Mouse (Mus musculus) hindbrain, embryonic 11.5 days (tissue): ENCODE measurements around the gene Kcnt1. TPM values are rescaled to one million over a fixed set of nuclear protein-coding genes. Genes with fewer than 3 reads are reported as not detected.
A peak's percentile ranks its signal among the peaks of the same experiment; 100 is the strongest.
"Not testable (repeated sequence)": the region's sequence is repeated elsewhere in the genome, so short reads cannot be mapped to it uniquely, and the experiment has no call there.

Source experiments
- ATAC-seq: fragments of 200-750 bp; cut with Nextera tagmentation; 2 replicates; pipeline ENCODE4 v1.8.0; 2017; ENCODE audit warnings: mild to moderate bottlenecking, moderate TSS enrichment, moderate library complexity; ENCODE audit not compliant: low FRiP score
- DNase-seq: peaks from one replicate; pipeline ENCODE4 v3.0.0-alpha.2; 2015; ENCODE audit warnings: low spot score
- H3K27ac ChIP-seq: fragments of 300-500 bp; sonication (generic); 2 replicates; pipeline ENCODE4 v1.5.1; 2014; ENCODE audit warnings: mild to moderate bottlenecking, low read depth, low read length
- H3K27me3 ChIP-seq: fragments of 300-500 bp; sonication (generic); 2 replicates; pipeline ENCODE4 v1.6.1; 2014; ENCODE audit warnings: mild to moderate bottlenecking, low read length, moderate library complexity, mixed read lengths; ENCODE audit not compliant: control insufficient read depth, insufficient read depth
- H3K36me3 ChIP-seq: fragments of 300-500 bp; sonication (generic); 2 replicates; pipeline ENCODE4 v1.6.1; 2014; ENCODE audit warnings: mild to moderate bottlenecking, low read length, moderate library complexity, mixed read lengths; ENCODE audit not compliant: control insufficient read depth, insufficient read depth
- H3K4me1 ChIP-seq: fragments of 300-500 bp; sonication (generic); replicated peaks from 2 replicates; pipeline ENCODE4 v1.6.1; 2014; ENCODE audit warnings: low read length, mixed read lengths; ENCODE audit not compliant: control insufficient read depth, insufficient read depth
- H3K4me2 ChIP-seq: fragments of 300-500 bp; sonication (generic); replicated peaks from 2 replicates; pipeline ENCODE4 v1.6.1; 2014; ENCODE audit warnings: mild to moderate bottlenecking, low read depth, low read length
- H3K4me3 ChIP-seq: fragments of 300-500 bp; sonication (generic); 2 replicates; pipeline ENCODE4 v1.5.1; 2014; ENCODE audit warnings: low read depth, low read length
- H3K9ac ChIP-seq: fragments of 300-500 bp; sonication (generic); 2 replicates; pipeline ENCODE4 v1.6.1; 2014; ENCODE audit warnings: low read depth, low read length
- H3K9me3 ChIP-seq: fragments of 300-500 bp; sonication (generic); 2 replicates; pipeline ENCODE4 v1.6.1; 2016; ENCODE audit warnings: low read length; ENCODE audit not compliant: control insufficient read depth
- WGBS: fragments of 180-500 bp; shearing (Covaris S2); extraction: QIAGEN DNeasy Blood & Tissue Kit; methylation state at CpG from one replicate; pipeline ENCODE4 v1.1.7; 2014; 5-methylcytosine and 5-hydroxymethylcytosine counted together
- polyA plus RNA-seq: library from polyadenylated mRNA; unstranded; fragments of >200 nt; fragmentation: Nextera tagmentation; extraction: Ambion mirVana; gene quantifications from 2 replicates; pipeline ENCODE4 v1.2.1, GENCODE M21; 2014

The Kcnt1 gene
- polyA plus RNA-seq, result 0.64 and 0.86 TPM in 2 replicates

DNA sequence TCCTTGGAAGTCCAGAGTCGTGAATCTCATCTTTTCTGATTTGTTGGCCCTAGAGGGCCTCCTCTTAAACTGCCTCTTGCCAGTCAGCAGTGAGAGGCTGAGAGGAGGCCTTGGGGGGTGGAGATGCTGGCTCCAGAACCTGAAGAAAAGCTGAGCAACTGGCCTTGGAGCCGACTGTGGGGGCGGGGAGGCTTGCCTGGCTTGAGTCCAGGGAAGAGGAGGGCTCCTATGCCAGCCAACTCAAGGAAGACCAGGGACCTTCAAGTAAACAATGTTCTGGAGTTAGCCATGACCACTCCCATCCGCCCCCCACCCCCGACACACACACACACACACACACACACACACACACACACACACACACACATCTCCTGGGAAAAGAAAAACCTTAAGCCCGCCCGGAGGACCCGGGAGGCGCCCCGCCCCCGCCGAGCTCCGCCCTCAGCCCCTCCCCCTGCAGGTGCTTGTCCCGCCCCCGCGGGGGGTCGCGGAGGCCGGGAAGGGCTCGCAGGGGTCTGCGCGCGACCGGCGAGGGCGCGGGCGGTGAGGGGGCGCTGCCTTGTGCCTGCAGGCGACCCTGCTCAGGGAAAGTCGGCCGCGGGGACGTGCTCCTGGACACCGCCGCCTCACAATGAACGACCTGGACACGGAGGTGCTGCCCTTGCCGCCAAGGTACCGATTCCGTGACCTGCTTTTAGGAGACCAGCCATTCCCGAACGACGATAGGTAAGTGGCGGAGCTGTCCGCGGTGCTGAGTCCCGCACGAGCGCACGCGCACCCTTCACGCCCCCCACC lies at the start of gene Kcnt1:
Gene Kcnt1, plus strand, starts transcription at position 398 of the 795 bp plus-strand sequence.
- no peak within 1 kb of the TSS for H3K9ac ChIP-seq
- H3K27me3 ChIP-seq, result peaks cover 15% of the 10 kb centered on the region; the same call in 1 of the 2 replicates
- H3K4me2 ChIP-seq, result peak within 1 kb of the TSS; percentile 98
- H3K27ac ChIP-seq, result no peak within 1 kb of the TSS
- H3K9me3 ChIP-seq, result no peaks in the 10 kb centered on the region
- WGBS, result under 1% methylated on average over 30 of the region's 53 CpGs
- H3K36me3 ChIP-seq, result no peaks in the 10 kb centered on the region
- ATAC-seq, result 0 out of 2 replicates have a peak, but pooled peaks have one; percentile 35
- DNase-seq, result peak; percentile 55
- H3K4me1 ChIP-seq, result no peaks in the 10 kb centered on the region
- peak within 1 kb of the TSS; percentile 48 for H3K4me3 ChIP-seq

DNA sequence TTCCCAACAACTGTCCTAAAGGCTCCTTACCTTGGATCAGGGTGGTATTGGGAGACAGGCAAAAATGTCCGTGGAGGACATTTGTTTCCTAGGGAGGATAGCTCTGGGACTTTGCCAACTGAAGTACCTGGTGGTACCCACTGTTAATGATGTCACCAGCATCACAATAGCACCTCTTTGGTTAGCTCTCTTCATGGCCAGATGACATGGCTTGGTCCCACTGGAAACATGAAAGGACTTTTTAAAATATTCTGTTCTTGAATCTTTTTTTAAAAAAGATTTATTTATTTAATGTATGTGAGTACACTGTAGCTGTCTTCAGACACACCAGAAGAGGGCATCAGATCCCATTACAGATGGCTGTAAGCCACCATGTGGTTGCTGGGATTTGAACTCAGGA lies 47.8 kb upstream of the Kcnt1 start, which contains the start of gene Glt6d1:
Gene Glt6d1, minus strand, starts transcription at position 101 of the 400 bp plus-strand sequence.
- H3K4me2 ChIP-seq, H3K9ac ChIP-seq, H3K27ac ChIP-seq, H3K4me1 ChIP-seq, H3K9me3 ChIP-seq, H3K36me3 ChIP-seq, DNase-seq, H3K27me3 ChIP-seq, H3K4me3 ChIP-seq, ATAC-seq: not testable (repeated sequence)
- 82% methylated on average over 1 of the region's 1 CpGs for WGBS

DNA sequence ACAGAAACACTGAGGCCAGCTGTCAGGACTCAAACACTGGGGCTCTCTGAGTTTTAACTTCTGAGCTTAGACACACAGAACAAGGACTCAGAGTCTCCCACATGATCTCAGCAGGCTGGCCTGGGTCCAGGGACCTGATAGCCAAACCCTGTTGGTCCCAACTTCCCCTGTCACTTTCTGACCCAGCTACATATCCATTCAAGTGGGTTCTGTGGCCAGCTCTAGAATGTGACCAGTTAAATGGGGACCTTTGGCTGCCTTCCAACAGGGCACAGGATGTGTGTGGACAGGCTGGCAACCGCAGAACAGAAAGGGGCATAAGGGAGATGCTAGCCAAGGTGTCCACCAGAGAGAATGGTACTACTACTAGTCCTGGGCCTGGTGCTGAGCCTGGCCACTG lies 40.7 kb upstream of the Kcnt1 start, which contains the start of gene Lcn9:
Gene Lcn9, plus strand, starts transcription at position 348 of the 400 bp plus-strand sequence.
- no peak within 1 kb of the TSS for H3K4me3 ChIP-seq
- H3K27ac ChIP-seq, result no peak within 1 kb of the TSS
- WGBS, result 100% methylated on average over 1 of the region's 1 CpGs
- no peaks in the 10 kb centered on the region for H3K36me3 ChIP-seq
- no peak within 1 kb of the TSS for H3K9ac ChIP-seq
- no peak within 1 kb of the TSS for H3K4me2 ChIP-seq
- H3K4me1 ChIP-seq, result no peaks in the 10 kb centered on the region
- DNase-seq (no peak), ATAC-seq (no peak)
- no peaks in the 10 kb centered on the region for H3K27me3 ChIP-seq
- H3K9me3 ChIP-seq, result no peaks in the 10 kb centered on the region

DNA sequence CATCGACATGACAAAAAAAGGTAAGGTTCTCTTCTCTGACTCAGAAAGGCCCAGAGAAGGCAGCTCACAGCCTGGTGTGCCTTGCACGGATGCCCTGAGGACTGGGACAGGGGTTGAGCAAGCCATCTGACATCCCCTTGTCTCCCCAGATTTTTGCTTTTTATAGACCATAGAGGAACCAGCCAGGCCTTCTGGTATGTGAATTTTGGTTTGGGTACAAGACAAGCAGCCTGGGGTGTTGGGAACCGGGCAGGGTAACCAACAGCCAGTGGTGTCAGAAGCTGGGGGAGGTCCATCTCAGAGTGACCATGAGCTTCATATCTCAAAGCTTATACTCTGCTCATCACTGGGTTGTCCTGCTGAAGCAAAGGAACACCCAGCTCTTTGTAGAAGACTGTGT lies 38.8 kb upstream of the Kcnt1 start:
- Histone ChIP-seq H3K4me3 (no peak overlapping the region), H3K4me1 (no peaks in the 10 kb centered on the region), H3K27me3 (no peaks in the 10 kb centered on the region), H3K36me3 (no peaks in the 10 kb centered on the region), H3K4me2 (no peak overlapping the region), H3K27ac (no peak overlapping the region), H3K9me3 (no peaks in the 10 kb centered on the region), H3K9ac (no peak overlapping the region)
- WGBS, result 89% methylated on average over 3 of the region's 3 CpGs
- ATAC-seq (no peak), DNase-seq (no peak)

DNA sequence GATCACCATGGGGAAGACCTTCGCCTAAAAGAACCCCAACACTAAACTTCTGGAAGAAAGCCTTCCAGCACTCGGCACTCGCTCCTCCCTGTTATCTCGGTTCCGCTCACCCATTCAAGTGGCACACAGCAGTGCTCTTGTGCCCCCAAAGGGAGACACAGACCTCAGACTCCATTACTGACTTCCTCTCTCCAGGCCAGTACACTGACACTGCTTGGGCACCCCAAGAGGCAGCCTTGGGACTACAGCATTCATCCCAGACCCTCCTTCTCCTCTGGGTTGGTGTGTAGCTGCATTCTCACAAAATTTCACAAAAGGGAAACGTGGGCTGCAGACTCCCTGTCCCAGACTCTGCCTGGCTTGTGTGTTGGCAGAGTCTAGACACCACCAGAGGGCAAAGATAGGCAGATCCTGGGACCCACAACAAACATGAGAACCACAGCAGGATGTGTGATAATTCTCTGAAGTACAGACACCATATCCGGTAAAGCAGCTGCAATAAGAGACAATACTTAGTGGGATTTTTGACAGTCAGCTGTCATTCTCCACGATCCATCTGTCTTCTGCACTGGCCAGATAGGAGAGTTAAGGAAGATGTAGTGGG lies 35.1 kb upstream of the Kcnt1 start:
- WGBS, result 79% methylated on average over 8 of the region's 8 CpGs
- Histone ChIP-seq H3K4me1 (no peaks in the 10 kb centered on the region), H3K27me3 (no peaks in the 10 kb centered on the region), H3K9ac (no peak overlapping the region), H3K9me3 (no peaks in the 10 kb centered on the region), H3K4me2 (no peak overlapping the region), H3K36me3 (no peaks in the 10 kb centered on the region), H3K27ac (no peak overlapping the region), H3K4me3 (no peak overlapping the region)
- ATAC-seq, result no peak
- no peak for DNase-seq

DNA sequence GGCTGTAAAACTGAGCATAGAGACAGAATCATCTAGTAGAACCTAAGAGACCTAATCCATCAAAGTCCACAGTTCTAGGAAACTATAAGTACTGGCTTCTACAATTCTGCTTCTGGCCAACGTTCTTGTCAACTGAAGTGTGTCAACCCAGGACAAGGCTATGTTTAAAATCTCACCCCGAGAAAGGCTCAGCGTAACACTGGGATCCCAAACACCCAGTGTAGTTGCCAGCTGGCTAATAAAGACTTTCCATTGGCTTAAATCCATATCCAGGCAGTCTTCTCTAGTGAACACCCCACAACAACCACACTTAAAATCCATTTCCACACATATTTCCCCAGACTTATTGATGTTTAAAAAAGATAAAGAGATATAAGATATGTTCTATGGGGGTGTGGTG lies 32.7 kb upstream of the Kcnt1 start:
- Histone ChIP-seq H3K27me3 (no peaks in the 10 kb centered on the region), H3K4me2 (no peak overlapping the region), H3K9me3 (no peaks in the 10 kb centered on the region), H3K4me1 (no peaks in the 10 kb centered on the region), H3K27ac (no peak overlapping the region), H3K36me3 (no peaks in the 10 kb centered on the region), H3K9ac (no peak overlapping the region), H3K4me3 (no peak overlapping the region)
- no peak for ATAC-seq
- 87% methylated on average over 3 of the region's 3 CpGs for WGBS
- DNase-seq, result no peak

DNA sequence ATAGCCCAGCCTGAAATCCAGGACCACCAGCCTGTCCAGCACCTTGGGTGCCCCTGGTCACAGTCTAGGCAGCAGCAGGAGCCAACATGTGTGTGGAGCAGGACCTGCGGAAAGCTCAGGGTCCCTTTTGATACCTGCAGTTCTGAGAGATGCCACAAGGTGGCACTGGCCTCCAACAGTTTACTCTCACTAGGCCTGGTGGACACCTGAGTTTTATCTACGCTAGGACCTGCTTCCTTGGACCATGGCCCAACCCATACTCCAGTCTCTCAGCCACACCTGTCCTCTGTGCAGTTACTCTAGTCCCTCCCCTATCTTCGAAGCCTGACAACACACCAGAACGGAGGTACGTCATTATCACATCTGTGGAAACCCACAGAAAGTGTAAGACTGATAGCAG lies 27.2 kb upstream of the Kcnt1 start:
- Histone ChIP-seq H3K27ac (no peak overlapping the region), H3K4me3 (no peak overlapping the region), H3K9ac (no peak overlapping the region), H3K9me3 (no peaks in the 10 kb centered on the region), H3K4me1 (no peaks in the 10 kb centered on the region), H3K27me3 (no peaks in the 10 kb centered on the region), H3K4me2 (no peak overlapping the region), H3K36me3 (no peaks in the 10 kb centered on the region)
- 54% methylated on average over 5 of the region's 5 CpGs for WGBS
- ATAC-seq (no peak; the same call in 1 of the 2 replicates), DNase-seq (peak; percentile 86)

DNA sequence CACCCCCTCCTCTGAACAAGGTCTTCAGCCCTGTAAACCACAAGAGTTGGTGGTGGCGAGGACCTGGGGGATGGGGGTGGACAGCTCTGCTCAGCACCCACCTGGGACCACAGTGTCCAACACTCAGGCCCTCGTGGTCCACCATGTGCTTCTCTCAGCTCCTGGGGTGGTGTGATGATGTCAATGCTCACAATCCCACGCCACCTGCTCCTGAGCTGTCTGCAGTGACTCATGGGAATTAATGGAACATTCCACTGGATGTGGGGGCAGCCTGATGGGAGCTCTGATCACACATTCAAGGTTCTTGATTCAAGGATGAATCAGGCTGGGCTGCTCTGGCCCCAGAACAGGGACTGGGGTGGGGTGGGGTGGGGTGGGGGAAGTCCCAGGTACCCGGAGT lies 21.4 kb upstream of the Kcnt1 start:
- Histone ChIP-seq H3K4me2 (no peak overlapping the region), H3K27ac (no peak overlapping the region), H3K36me3 (no peaks in the 10 kb centered on the region), H3K9me3 (no peaks in the 10 kb centered on the region), H3K27me3 (no peaks in the 10 kb centered on the region), H3K9ac (no peak overlapping the region), H3K4me1 (no peaks in the 10 kb centered on the region), H3K4me3 (no peak overlapping the region)
- 70% methylated on average over 4 of the region's 4 CpGs for WGBS
- ATAC-seq (no peak), DNase-seq (no peak)

DNA sequence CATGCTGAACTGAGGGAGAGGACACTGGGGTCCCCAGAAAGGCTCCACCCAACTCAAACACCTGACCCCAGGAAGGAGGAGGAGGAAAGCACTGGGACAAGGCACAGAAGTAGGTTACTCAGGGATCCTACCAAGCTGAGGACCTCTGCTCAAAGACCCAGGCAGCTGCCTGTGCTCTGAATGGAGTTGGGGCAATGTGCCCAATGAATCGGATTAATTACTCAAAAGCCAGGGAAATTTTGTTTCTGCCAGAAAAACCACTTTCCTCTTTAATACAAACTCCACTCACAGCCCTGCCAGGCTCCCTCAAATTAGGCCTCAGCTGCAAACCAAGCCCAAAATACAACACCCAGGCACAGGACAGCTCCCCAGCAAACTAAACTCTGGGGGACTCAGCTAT lies 20.8 kb upstream of the Kcnt1 start:
- H3K36me3 ChIP-seq, result no peaks in the 10 kb centered on the region
- H3K9me3 ChIP-seq, result no peaks in the 10 kb centered on the region
- no peak overlapping the region for H3K9ac ChIP-seq
- ATAC-seq (no peak), DNase-seq (no peak)
- H3K4me1 ChIP-seq, result no peaks in the 10 kb centered on the region
- no peaks in the 10 kb centered on the region for H3K27me3 ChIP-seq
- WGBS, result 59% methylated on average over 1 of the region's 1 CpGs
- H3K4me2 ChIP-seq, result no peak overlapping the region
- no peak overlapping the region for H3K27ac ChIP-seq
- no peak overlapping the region for H3K4me3 ChIP-seq
